Mouse (Mus musculus): Measurements from ENCODE around the gene Gpr161. TPM values are rescaled to one million over a fixed set of nuclear protein-coding genes. Genes with fewer than 3 reads are reported as not detected.
A peak's percentile ranks its signal among the peaks of the same experiment; 100 is the strongest.

The Gpr161 gene
- 0.67 TPM in 1 of 2 replicates, not detected in the other for polyA plus RNA-seq (2012; ENCODE audit: insufficient read depth, insufficient read length, missing spikeins)

- no peaks in the 10 kb centered on the region for H3K4me1 ChIP-seq (ENCODE audit: control insufficient read depth, insufficient read depth, insufficient read length, low read length)
- no peak within 1 kb of the TSS for H3K4me3 ChIP-seq (ENCODE audit: insufficient read depth, low read depth, low read length)
- no peak within 1 kb of the TSS for H3K27ac ChIP-seq (replicated peaks; ENCODE audit: low read depth, low read length)
These were observed at the start of gene Gpr161 for GRCm38 (mm10) chr1:165295489-165295888. TSS of gene Gpr161 (plus strand) at chr1:165295789.

- Histone ChIP-seq H3K4me1 (ENCODE audit: control insufficient read depth, insufficient read depth, insufficient read length, low read length) (no peaks in the 10 kb centered on the region), H3K27ac (replicated peaks; ENCODE audit: low read depth, low read length) (no peak overlapping the region), H3K4me3 (ENCODE audit: insufficient read depth, low read depth, low read length) (no peak overlapping the region)
These were observed 49.0 kb upstream of the Gpr161 start for GRCm38 (mm10) chr1:165246587-165246986.

- no peak overlapping the region for H3K27ac ChIP-seq (replicated peaks; ENCODE audit: low read depth, low read length)
- no peaks in the 10 kb centered on the region for H3K4me1 ChIP-seq (ENCODE audit: control insufficient read depth, insufficient read depth, insufficient read length, low read length)
- no peak overlapping the region for H3K4me3 ChIP-seq (ENCODE audit: insufficient read depth, low read depth, low read length)
These were observed 48.5 kb upstream of the Gpr161 start for GRCm38 (mm10) chr1:165247085-165247484.

- Histone ChIP-seq H3K4me1 (ENCODE audit: control insufficient read depth, insufficient read depth, insufficient read length, low read length) (no peaks in the 10 kb centered on the region), H3K27ac (replicated peaks; ENCODE audit: low read depth, low read length) (no peak overlapping the region), H3K4me3 (ENCODE audit: insufficient read depth, low read depth, low read length) (no peak overlapping the region)
These were observed 47.8 kb upstream of the Gpr161 start for GRCm38 (mm10) chr1:165247788-165248187.

- no peaks in the 10 kb centered on the region for H3K4me1 ChIP-seq (ENCODE audit: control insufficient read depth, insufficient read depth, insufficient read length, low read length)
- no peak overlapping the region for H3K27ac ChIP-seq (replicated peaks; ENCODE audit: low read depth, low read length)
- no peak overlapping the region for H3K4me3 ChIP-seq (ENCODE audit: insufficient read depth, low read depth, low read length)
These were observed 46.7 kb upstream of the Gpr161 start for GRCm38 (mm10) chr1:165248842-165249241.

GRCm38 (mm10) chr1:165250546-165250945 is 45.0 kb upstream of the Gpr161 start:
- H3K4me3 ChIP-seq (ENCODE audit: insufficient read depth, low read depth, low read length), result no peak overlapping the region
- H3K27ac ChIP-seq (replicated peaks; ENCODE audit: low read depth, low read length), result no peak overlapping the region
- no peaks in the 10 kb centered on the region for H3K4me1 ChIP-seq (ENCODE audit: control insufficient read depth, insufficient read depth, insufficient read length, low read length)

GRCm38 (mm10) chr1:165252027-165252671 is 43.4 kb upstream of the Gpr161 start:
- no peaks in the 10 kb centered on the region for H3K4me1 ChIP-seq (ENCODE audit: control insufficient read depth, insufficient read depth, insufficient read length, low read length)
- no peak overlapping the region for H3K4me3 ChIP-seq (ENCODE audit: insufficient read depth, low read depth, low read length)
- H3K27ac ChIP-seq (replicated peaks; ENCODE audit: low read depth, low read length), result no peak overlapping the region

GRCm38 (mm10) chr1:165274946-165275345 is 20.6 kb upstream of the Gpr161 start:
- Histone ChIP-seq H3K27ac (replicated peaks; ENCODE audit: low read depth, low read length) (no peak overlapping the region), H3K4me3 (ENCODE audit: insufficient read depth, low read depth, low read length) (no peak overlapping the region), H3K4me1 (ENCODE audit: control insufficient read depth, insufficient read depth, insufficient read length, low read length) (no peaks in the 10 kb centered on the region)

GRCm38 (mm10) chr1:165280741-165281140 is 14.8 kb upstream of the Gpr161 start:
- Histone ChIP-seq H3K4me3 (ENCODE audit: insufficient read depth, low read depth, low read length) (no peak overlapping the region), H3K27ac (replicated peaks; ENCODE audit: low read depth, low read length) (no peak overlapping the region), H3K4me1 (ENCODE audit: control insufficient read depth, insufficient read depth, insufficient read length, low read length) (0 out of 2 replicates have a peak, but pooled peaks cover 3% of the 10 kb centered on the region)

- peak overlapping the region; percentile 60 for H3K4me3 ChIP-seq (ENCODE audit: insufficient read depth, low read depth, low read length)
- H3K27ac ChIP-seq (replicated peaks; ENCODE audit: low read depth, low read length), result no peak overlapping the region
These were observed 14.0 kb upstream of the Gpr161 start for GRCm38 (mm10) chr1:165281351-165282221.

GRCm38 (mm10) chr1:165282222-165282966 is 13.2 kb upstream of the Gpr161 start:
- H3K27ac ChIP-seq (replicated peaks; ENCODE audit: low read depth, low read length), result no peak overlapping the region
- H3K4me1 ChIP-seq (ENCODE audit: control insufficient read depth, insufficient read depth, insufficient read length, low read length), result 0 out of 2 replicates have a peak, but pooled peaks cover 3% of the 10 kb centered on the region
- peak overlapping the region; percentile 60 for H3K4me3 ChIP-seq (ENCODE audit: insufficient read depth, low read depth, low read length)

More at GRCm38 (mm10) chr1:165281351-165282221, 14.0 kb upstream of the Gpr161 start:
- 0 out of 2 replicates have a peak, but pooled peaks cover 3% of the 10 kb centered on the region for H3K4me1 ChIP-seq (ENCODE audit: control insufficient read depth, insufficient read depth, insufficient read length, low read length)

GRCm38 (mm10) chr1:165282967-165283345 is 12.6 kb upstream of the Gpr161 start:
- no peak overlapping the region for H3K4me3 ChIP-seq (ENCODE audit: insufficient read depth, low read depth, low read length)
- no peak overlapping the region for H3K27ac ChIP-seq (replicated peaks; ENCODE audit: low read depth, low read length)
- 0 out of 2 replicates have a peak, but pooled peaks cover 3% of the 10 kb centered on the region for H3K4me1 ChIP-seq (ENCODE audit: control insufficient read depth, insufficient read depth, insufficient read length, low read length)

- H3K27ac ChIP-seq (replicated peaks; ENCODE audit: low read depth, low read length), result no peak overlapping the region
- H3K4me1 ChIP-seq (ENCODE audit: control insufficient read depth, insufficient read depth, insufficient read length, low read length), result 0 out of 2 replicates have a peak, but pooled peaks cover 3% of the 10 kb centered on the region
- no peak overlapping the region for H3K4me3 ChIP-seq (ENCODE audit: insufficient read depth, low read depth, low read length)
These were observed 11.5 kb upstream of the Gpr161 start for GRCm38 (mm10) chr1:165284096-165284495.

- no peak overlapping the region for H3K27ac ChIP-seq (replicated peaks; ENCODE audit: low read depth, low read length)
- no peaks in the 10 kb centered on the region for H3K4me1 ChIP-seq (ENCODE audit: control insufficient read depth, insufficient read depth, insufficient read length, low read length)
- H3K4me3 ChIP-seq (ENCODE audit: insufficient read depth, low read depth, low read length), result no peak overlapping the region
These were observed 7.4 kb upstream of the Gpr161 start for GRCm38 (mm10) chr1:165288165-165288564.

- H3K27ac ChIP-seq (replicated peaks; ENCODE audit: low read depth, low read length), result no peak overlapping the region
- H3K4me3 ChIP-seq (ENCODE audit: insufficient read depth, low read depth, low read length), result no peak overlapping the region
- H3K4me1 ChIP-seq (ENCODE audit: control insufficient read depth, insufficient read depth, insufficient read length, low read length), result no peaks in the 10 kb centered on the region
These were observed 5.8 kb upstream of the Gpr161 start for GRCm38 (mm10) chr1:165289831-165290230.

All from brown adipose tissue, adult 24 weeks (tissue).